Mouse (Mus musculus) gastrocnemius, adult 2 months (tissue): Measurements from ENCODE around the gene 1700003E16Rik. TPM values are rescaled to one million over a fixed set of nuclear protein-coding genes. Genes with fewer than 3 reads are reported as not detected.

ENCODE experiments used
- DNase-seq: peaks from one replicate; pipeline ENCODE4 v3.0.0; 2022
- H3K27ac ChIP-seq: fragments of 200-600 bp; 2 replicates; pipeline ENCODE4 v1.8.1; 2022; ENCODE audit warnings: mild to moderate bottlenecking
- H3K4me3 ChIP-seq: fragments of 200-600 bp; 2 replicates; pipeline ENCODE4 v1.8.1; 2022; ENCODE audit warnings: mild to moderate bottlenecking, moderate library complexity
- CTCF ChIP-seq: fragments of 200-600 bp; IDR thresholded peaks from 2 replicates; pipeline ENCODE4 v1.8.1; 2022; ENCODE audit warnings: antibody characterized with exemption, mild to moderate bottlenecking, moderate library complexity
- intact Hi-C: fragments of 180-260 bp; cut with DNase I; formaldehyde crosslinking; loops from one replicate; pipeline ENCODE4 v1.15.1; 2025
- long read RNA-seq, 2 experiments: library from polyadenylated mRNA; stranded (forward); transcript quantifications; one replicate each; pipeline ENCODE4 v2.0.0; 2021
- total RNA-seq, 2 experiments: library from RNA; stranded (reverse); gene quantifications; 2 replicates each; pipeline ENCODE4 v1.2.3; 2021

1700003E16Rik gene
- under 1 TPM in 1 of 2 experiments, not detected in 1; 0.11 TPM for total RNA-seq
- long read RNA-seq, experiment 1: 0 reads
- long read RNA-seq, experiment 2: 0 reads

DNA sequence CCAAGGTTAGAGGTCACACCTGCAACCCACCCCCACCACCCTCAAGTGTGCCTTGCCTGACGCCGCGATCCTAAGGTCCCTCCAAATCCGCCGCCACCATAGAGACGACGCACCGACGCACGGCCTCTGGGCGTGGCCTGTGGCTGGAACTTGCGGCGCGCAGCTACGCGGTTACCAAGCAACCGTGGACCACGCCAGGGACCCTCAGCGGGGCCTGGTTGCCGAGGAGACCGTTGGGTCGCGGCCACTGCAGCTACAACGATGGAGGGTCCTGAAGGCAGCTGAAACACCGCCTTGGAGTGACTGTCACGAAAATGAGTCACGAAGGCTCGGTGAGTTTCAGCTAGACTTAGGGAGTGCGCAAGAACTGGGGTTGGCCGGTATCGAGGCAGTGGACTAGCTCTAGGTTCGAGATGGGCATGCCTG is at the start of gene 1700003E16Rik, which contains the start of gene Wdr54:
Gene 1700003E16Rik (plus strand): TSS at position 146 of the 426 bp plus-strand sequence.
Gene Wdr54 (minus strand): TSS at position 139 of the 426 bp plus-strand sequence.
- intact Hi-C loops: loop anchor here (2.0 kb wide), 1 partner anchor 37 kb away; no protein-coding TSS in a partner anchor
- Histone ChIP-seq H3K4me3 (peak within 1 kb of the TSS; percentile 78), H3K27ac (peak within 1 kb of the TSS; percentile 48; the same call in 1 of the 2 replicates)
- peak; percentile 66 for DNase-seq
- no peak for TF ChIP-seq CTCF

DNA sequence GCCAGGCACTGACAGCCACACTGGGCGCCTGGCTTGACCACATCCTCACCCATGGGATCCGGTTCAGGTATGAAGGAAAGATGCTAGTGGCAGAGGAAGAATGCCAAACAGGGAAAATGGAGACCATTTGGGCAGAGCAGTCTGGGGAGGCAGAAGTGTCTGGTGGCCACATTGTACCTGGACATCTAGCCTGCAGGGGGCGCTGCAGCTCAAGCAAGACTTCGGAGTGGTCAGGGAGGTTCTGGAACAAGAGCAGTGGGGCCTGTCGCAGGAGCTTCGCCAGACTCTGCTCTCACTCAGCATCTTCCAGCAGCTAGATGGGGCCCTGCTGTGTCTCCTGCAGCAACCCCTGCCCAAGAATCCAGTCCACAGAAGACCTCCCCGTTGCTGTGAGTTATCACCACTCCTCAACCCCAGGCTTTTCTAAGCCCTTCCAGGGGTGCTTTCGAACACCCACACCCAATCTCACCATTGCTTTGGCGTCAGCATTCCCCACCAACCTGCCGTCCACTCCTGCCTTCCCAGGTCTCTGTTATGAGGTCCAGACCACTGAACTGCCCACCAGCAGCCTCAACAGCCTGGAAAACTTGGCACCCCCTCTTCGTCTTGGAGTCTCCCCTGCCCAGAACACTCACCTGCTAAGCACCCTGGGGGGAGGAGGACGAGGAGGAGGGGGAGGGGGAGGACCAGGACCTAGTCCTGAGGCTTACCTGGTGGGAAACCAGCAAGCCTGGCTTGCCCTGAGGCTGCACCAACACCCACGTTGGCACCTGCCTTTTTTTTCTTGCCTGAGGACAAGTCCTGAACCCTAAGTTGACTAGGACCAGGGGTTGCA is 48.4 kb upstream of the 1700003E16Rik start:
- intact Hi-C loops: loop anchor here (10.0 kb wide), 1 partner anchor 397 kb away; the partner anchor contains the start of gene Dguok
- peak overlapping the region; percentile 93 for H3K27ac ChIP-seq
- peak overlapping the region; percentile 85 for H3K4me3 ChIP-seq
- DNase-seq: peak; percentile 87
- peak; percentile 81 for TF ChIP-seq CTCF

DNA sequence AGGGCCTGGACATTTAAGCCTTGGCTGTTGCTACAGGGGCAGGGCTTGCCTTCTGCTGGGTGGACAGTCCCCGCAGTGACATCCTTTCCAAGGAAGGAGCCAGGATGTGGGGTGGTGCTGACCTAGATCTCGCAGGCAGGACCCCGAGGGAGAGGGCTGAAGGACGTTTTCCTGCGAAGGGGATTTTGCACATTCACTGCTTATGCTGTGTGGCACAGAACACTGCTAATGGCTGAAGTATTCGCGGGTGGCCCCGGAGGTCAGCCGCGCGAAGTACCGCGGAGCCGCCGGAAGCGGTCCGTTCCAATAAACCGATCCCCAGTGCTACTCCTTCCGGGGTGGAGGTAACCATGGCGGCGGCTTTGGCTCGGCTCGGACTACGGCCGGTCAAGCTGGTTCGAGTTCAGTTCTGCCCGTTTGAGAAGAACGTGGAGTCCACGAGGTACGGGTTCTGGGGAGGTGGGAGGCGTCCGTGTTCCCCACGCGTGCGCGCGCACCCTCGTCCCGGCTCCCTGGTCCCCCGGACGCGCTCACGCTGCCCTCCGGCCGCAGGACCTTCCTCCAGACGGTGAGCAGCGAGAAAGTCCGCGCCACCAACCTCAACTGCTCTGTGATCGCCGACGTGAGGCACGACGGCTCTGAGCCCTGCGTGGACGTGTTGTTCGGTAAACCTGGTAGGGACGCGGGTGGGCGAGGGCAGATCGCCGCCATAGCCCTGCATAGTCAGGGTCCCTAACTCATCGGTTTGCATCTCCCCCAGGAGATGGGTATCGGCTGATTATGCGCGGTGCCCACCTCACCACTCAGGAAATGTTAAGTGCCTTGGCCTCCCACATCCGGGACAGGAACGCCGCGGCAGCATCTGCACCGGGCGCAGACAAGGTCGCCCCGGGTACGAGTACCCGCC is 47.2 kb upstream of the 1700003E16Rik start, which contains the start of gene Mrpl53:
Gene Mrpl53 (plus strand): TSS at position 279 of the 907 bp plus-strand sequence.
- H3K27ac ChIP-seq: peak within 1 kb of the TSS; percentile 93
- intact Hi-C loops: loop anchor here (10.0 kb wide), 1 partner anchor 396 kb away; the partner anchor contains the start of gene Dguok
- H3K4me3 ChIP-seq: peak within 1 kb of the TSS; percentile 85
- peak; percentile 91 for DNase-seq
- no peak for TF ChIP-seq CTCF

DNA sequence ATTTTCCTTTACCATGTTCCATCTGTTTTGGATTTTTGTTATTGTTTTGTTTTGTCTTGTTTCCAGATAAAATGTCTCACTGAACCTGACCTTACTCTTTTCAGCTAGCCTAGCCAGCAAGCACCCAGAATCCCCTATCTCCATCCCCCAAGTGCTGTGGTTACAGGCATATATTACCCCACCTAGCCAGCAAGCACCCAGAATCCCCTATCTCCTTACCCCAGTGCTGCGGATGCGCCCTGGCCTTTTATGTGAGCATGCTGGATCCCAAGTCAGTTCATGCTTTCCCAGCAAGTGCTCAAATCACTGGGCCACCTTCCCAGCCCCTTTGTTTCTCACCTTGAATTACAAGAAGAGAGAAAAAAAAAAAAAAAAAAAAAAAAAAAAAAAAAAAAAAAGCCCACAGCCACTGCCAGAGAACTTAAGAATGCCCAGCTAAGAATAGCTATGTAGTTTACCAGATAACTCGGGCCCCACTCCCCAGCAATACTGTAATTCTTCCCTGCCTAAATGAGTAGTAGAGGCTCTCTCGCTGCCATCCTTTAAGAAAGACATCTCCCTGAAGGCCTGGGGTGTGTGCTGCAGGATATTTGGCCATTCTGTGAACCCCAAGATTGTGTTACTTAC is 44.6 kb upstream of the 1700003E16Rik start:
- DNase-seq: peak; percentile 8
- intact Hi-C loops: no loop called here
- no peak overlapping the region for H3K27ac ChIP-seq
- TF ChIP-seq CTCF: no peak
- H3K4me3 ChIP-seq: no peak overlapping the region

DNA sequence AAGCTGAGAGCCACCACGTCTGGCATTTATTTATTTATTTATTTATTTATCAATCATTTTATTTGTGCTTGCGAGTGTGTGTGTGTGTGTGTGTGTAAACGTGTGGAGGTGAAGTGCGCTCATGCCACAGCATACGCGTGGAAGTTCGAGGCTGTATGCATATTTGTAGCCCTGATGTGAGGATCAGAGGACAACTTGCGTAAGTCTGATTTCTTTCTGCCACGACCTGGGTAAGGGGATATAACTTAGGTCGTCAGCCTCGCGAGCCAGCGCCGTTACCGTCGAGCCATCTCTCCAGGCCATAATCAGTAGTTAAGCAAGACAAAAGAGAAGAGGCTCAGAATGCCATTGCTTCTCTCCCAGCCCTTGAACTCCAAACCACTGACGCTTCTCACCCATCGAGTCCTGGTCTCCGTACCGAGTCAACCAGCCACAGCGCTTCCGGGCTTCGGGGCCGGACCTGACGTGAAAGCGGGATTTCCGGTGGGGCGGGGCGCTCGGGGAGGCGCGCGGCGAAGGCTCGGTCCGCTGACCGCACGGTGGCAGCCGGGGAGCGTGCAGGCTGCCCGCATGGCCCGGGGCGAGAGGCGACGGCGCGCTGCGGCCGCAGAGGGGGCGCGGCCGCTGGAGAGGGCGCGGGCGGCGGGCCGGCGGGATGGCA is 41.1 kb upstream of the 1700003E16Rik start, which contains the start of gene Mogs:
Gene Mogs (plus strand): TSS at position 486 of the 661 bp plus-strand sequence.
- TF ChIP-seq CTCF: peak; percentile 69
- peak; percentile 97 for DNase-seq
- Histone ChIP-seq H3K4me3 (peak within 1 kb of the TSS; percentile 87), H3K27ac (peak within 1 kb of the TSS; percentile 94)
- intact Hi-C loops: no loop called here

DNA sequence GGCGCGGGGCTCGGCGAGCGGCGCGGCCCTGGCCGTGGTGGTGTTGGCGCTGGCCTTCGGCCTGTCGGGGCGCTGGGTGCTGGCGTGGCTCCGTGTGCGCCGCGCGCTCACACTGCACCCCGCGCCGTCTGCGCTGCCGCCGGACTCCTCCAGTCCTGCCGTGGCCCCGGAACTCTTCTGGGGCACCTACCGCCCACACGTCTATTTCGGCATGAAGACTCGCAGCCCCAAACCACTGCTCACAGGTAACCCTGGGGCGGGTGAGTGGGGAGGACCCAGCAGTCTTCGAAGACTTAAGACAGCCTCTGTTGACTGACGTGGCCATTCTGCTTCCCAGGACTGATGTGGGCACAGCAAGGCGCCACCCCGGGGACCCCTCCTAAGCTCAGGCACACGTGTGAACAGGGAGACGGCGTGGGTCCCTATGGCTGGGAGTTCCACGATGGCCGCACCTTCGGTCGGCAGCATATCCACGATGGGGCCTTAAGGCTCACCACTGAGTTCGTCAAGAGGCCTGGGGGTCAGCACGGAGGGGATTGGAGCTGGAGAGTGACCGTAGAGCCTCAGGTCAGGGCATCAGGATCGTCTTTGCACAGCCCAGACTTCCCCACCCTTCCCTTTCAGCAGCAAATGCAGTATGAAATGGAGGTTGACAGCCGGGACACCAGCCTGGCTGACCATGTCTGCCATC is 40.4 kb upstream of the 1700003E16Rik start:
- Histone ChIP-seq H3K4me3 (peak overlapping the region; percentile 87), H3K27ac (peak overlapping the region; percentile 94)
- TF ChIP-seq CTCF: no peak
- DNase-seq: no peak
- intact Hi-C loops: no loop called here

DNA sequence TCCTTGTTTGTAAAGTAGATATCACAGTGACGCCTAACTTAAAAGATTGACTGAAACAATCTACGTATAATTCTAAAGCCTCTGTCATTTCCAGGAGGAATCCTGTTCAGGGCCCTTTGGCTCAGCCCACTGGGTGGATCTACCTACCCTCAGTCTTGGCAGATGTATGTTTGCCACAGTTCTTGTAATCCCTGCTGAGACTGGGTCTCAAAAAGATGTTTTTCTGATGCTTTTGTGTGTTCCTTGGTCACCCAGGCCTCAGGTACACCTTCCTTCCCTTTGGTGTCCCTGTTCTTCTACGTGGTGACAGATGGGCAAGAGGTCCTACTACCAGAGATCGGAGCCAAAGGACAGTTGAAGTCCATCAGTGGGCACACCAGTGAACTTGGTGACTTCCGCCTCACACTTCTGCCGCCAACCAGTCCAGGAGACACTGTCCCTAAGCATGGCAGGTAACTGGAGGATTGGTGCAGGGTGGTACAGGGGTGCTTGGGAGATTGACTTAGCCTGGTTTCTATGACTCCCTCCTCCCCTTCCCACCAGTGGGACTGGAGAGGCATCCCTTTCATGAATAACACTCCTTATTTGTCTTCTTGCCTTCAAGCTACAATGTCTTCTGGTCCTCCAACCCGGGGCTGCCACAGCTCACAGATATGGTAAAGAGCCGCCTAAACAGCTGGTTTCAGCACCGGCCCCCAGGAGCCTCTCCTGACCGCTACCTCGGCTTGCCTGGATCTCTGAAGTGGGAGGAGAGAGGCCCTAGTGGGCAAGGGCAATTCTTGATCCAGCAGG is 39.6 kb upstream of the 1700003E16Rik start:
- no peak for TF ChIP-seq CTCF
- Histone ChIP-seq H3K27ac (0 out of 2 replicates have a peak overlapping the region, but pooled peaks have one; percentile 94), H3K4me3 (peak overlapping the region; percentile 87)
- intact Hi-C loops: no loop called here
- peak; percentile 6 for DNase-seq

DNA sequence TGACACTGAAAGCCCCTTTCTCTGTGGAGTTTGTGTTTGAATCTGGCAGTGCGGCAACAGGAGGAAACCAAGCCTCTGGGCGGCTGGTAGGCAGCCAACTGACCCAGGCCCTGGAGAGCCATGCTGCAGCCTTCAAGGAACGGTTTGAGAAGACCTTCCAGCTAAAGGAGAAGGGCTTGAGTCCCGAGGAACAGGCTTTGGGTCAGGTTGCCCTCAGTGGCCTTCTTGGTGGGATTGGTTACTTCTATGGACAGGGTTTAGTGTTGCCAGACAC is 39.1 kb upstream of the 1700003E16Rik start:
- DNase-seq: peak; percentile 24
- no peak overlapping the region for H3K27ac ChIP-seq
- no peak for TF ChIP-seq CTCF
- intact Hi-C loops: no loop called here
- no peak overlapping the region for H3K4me3 ChIP-seq

DNA sequence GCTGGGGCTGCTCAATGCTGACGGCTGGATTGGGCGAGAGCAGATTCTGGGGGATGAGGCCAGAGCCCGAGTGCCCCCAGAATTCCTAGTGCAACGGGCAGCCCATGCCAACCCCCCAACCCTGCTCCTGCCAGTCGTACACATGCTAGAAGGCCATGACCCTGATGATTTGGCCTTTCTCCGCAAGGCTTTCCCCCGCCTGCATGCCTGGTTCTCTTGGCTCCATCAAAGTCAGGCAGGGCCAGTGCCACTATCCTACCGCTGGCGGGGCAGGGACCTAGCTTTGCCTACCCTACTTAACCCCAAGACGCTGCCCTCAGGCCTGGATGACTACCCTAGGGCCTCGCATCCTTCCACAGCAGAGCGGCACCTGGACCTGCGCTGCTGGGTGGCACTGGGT is 38.6 kb upstream of the 1700003E16Rik start:
- intact Hi-C loops: loop anchor here (2.0 kb wide), 1 partner anchor 39 kb away; the partner anchor contains the start of genes 1700003E16Rik and Wdr54

DNA sequence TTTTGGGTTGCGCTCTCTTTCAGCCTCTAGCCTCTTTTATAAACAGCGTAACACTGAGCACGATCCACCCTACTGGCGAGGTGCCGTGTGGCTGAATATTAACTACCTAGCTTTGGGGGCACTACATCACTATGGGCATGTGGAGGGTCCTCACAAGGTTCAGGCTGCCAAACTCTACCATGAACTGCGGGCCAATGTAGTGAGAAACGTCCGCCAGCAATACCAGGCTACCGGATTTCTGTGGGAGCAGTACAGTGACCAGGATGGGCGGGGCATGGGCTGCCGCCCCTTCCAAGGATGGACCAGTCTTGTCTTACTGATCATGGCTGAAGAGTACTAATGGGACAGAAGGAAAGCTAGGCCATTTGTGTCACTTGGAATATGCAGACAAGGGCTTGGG is 37.8 kb upstream of the 1700003E16Rik start:
- Histone ChIP-seq H3K4me3 (no peak overlapping the region), H3K27ac (no peak overlapping the region)
- DNase-seq: peak; percentile 14
- intact Hi-C loops: loop anchor here (2.0 kb wide), 1 partner anchor 38 kb away; the partner anchor contains the start of genes 1700003E16Rik and Wdr54
- no peak for TF ChIP-seq CTCF

More for the DNA sequence above, 38.6 kb upstream of the 1700003E16Rik start:
- TF ChIP-seq CTCF: no peak
- H3K4me3 ChIP-seq: no peak overlapping the region
- DNase-seq: no peak
- H3K27ac ChIP-seq: no peak overlapping the region
